Mouse (Mus musculus): Measurements from ENCODE around the gene Lifr. TPM values are rescaled to one million over a fixed set of nuclear protein-coding genes. Genes with fewer than 3 reads are reported as not detected.
A peak's percentile ranks its signal among the peaks of the same experiment; 100 is the strongest.

Gene Lifr
- total and polyA plus RNA-seq, 3 experiments = 16.8 to 62.9 (median 56.2) TPM

GRCm38 (mm10) chr15:7052117-7052516, 38.3 kb upstream of the Lifr start:
- DNase-seq = no peak
- peaks cover 3% of the 10 kb centered on the region; the same call in 1 of the 2 replicates for H3K36me3 ChIP-seq (ENCODE audit: control insufficient read depth, insufficient read depth, low read length)
- no peak overlapping the region for H3K27ac ChIP-seq
- no peak overlapping the region for H3K4me3 ChIP-seq
- no peaks in the 10 kb centered on the region for H3K79me2 ChIP-seq (replicated peaks; ENCODE audit: control insufficient read depth, insufficient read depth, low read length)
- intact Hi-C loops (cut with DNase I) = no loop called here
- TF ChIP-seq EP300 (IDR thresholded peaks at IDR 0.05; ENCODE audit: insufficient read depth, low read depth, low read length) (no peak), CTCF (IDR thresholded peaks at IDR 0.05) (no peak), POLR2A (IDR thresholded peaks at IDR 0.05; ENCODE audit: insufficient read depth, low read depth, low read length) (no peak)
- H3K4me1 ChIP-seq (ENCODE audit: control insufficient read depth, insufficient read depth, low read length) = peaks cover 8% of the 10 kb centered on the region
- H3K9ac ChIP-seq (ENCODE audit: low read depth, low read length) = no peak overlapping the region
- no peaks in the 10 kb centered on the region for H3K27me3 ChIP-seq (ENCODE audit: control insufficient read depth, insufficient read depth, low read length)
- WGBS = 88% methylated on average over 2 of the region's 2 CpGs

GRCm38 (mm10) chr15:7056851-7057250, 33.6 kb upstream of the Lifr start:
- no peak for DNase-seq
- intact Hi-C loops (cut with DNase I) = no loop called here
- TF ChIP-seq CTCF (IDR thresholded peaks at IDR 0.05) = no peak
- TF ChIP-seq POLR2A (IDR thresholded peaks at IDR 0.05; ENCODE audit: insufficient read depth, low read depth, low read length) = no peak
- no peak for TF ChIP-seq EP300 (IDR thresholded peaks at IDR 0.05; ENCODE audit: insufficient read depth, low read depth, low read length)
- H3K27me3 ChIP-seq (ENCODE audit: control insufficient read depth, insufficient read depth, low read length) = no peaks in the 10 kb centered on the region
- H3K9ac ChIP-seq (ENCODE audit: low read depth, low read length) = no peak overlapping the region
- no peak overlapping the region for H3K4me3 ChIP-seq
- no peak overlapping the region for H3K27ac ChIP-seq
- H3K79me2 ChIP-seq (replicated peaks; ENCODE audit: control insufficient read depth, insufficient read depth, low read length) = no peaks in the 10 kb centered on the region
- 35% methylated on average over 3 of the region's 3 CpGs for WGBS
- no peaks in the 10 kb centered on the region; the same call in 1 of the 2 replicates for H3K36me3 ChIP-seq (ENCODE audit: control insufficient read depth, insufficient read depth, low read length)
- peaks cover 2% of the 10 kb centered on the region for H3K4me1 ChIP-seq (ENCODE audit: control insufficient read depth, insufficient read depth, low read length)

- Histone ChIP-seq H3K9ac (ENCODE audit: low read depth, low read length) (no peak overlapping the region), H3K4me3 (no peak overlapping the region), H3K79me2 (replicated peaks; ENCODE audit: control insufficient read depth, insufficient read depth, low read length) (no peaks in the 10 kb centered on the region), H3K27ac (peak overlapping the region; percentile 72), H3K4me1 (ENCODE audit: control insufficient read depth, insufficient read depth, low read length) (peaks cover 2% of the 10 kb centered on the region), H3K36me3 (ENCODE audit: control insufficient read depth, insufficient read depth, low read length) (no peaks in the 10 kb centered on the region; the same call in 1 of the 2 replicates), H3K27me3 (ENCODE audit: control insufficient read depth, insufficient read depth, low read length) (no peaks in the 10 kb centered on the region)
- DNase-seq = no peak
- intact Hi-C loops (cut with DNase I) = no loop called here
- WGBS = 28% methylated on average over 2 of the region's 2 CpGs
- no peak for TF ChIP-seq POLR2A (IDR thresholded peaks at IDR 0.05; ENCODE audit: insufficient read depth, low read depth, low read length)
- no peak for TF ChIP-seq CTCF (IDR thresholded peaks at IDR 0.05)
- no peak for TF ChIP-seq EP300 (IDR thresholded peaks at IDR 0.05; ENCODE audit: insufficient read depth, low read depth, low read length)
Observed at GRCm38 (mm10) chr15:7060522-7060921, 29.9 kb upstream of the Lifr start.

GRCm38 (mm10) chr15:7061995-7062697, 28.3 kb upstream of the Lifr start:
- 76% methylated on average over 4 of the region's 4 CpGs for WGBS
- intact Hi-C loops (cut with DNase I) = no loop called here
- no peak for TF ChIP-seq CTCF (IDR thresholded peaks at IDR 0.05)

GRCm38 (mm10) chr15:7062698-7063009, 27.8 kb upstream of the Lifr start:
- DNase-seq = no peak
- no peak overlapping the region for H3K4me3 ChIP-seq
- 97% methylated on average over 1 of the region's 1 CpGs for WGBS
- no peak for TF ChIP-seq POLR2A (IDR thresholded peaks at IDR 0.05; ENCODE audit: insufficient read depth, low read depth, low read length)
- TF ChIP-seq CTCF (IDR thresholded peaks at IDR 0.05) = no peak
- no peak for TF ChIP-seq EP300 (IDR thresholded peaks at IDR 0.05; ENCODE audit: insufficient read depth, low read depth, low read length)
- intact Hi-C loops (cut with DNase I) = no loop called here
- no peak overlapping the region for H3K9ac ChIP-seq (ENCODE audit: low read depth, low read length)
- H3K36me3 ChIP-seq (ENCODE audit: control insufficient read depth, insufficient read depth, low read length) = no peaks in the 10 kb centered on the region; the same call in 1 of the 2 replicates
- H3K27ac ChIP-seq = no peak overlapping the region
- H3K4me1 ChIP-seq (ENCODE audit: control insufficient read depth, insufficient read depth, low read length) = no peaks in the 10 kb centered on the region
- no peaks in the 10 kb centered on the region for H3K79me2 ChIP-seq (replicated peaks; ENCODE audit: control insufficient read depth, insufficient read depth, low read length)
- no peaks in the 10 kb centered on the region for H3K27me3 ChIP-seq (ENCODE audit: control insufficient read depth, insufficient read depth, low read length)

More at GRCm38 (mm10) chr15:7061995-7062697, 28.3 kb upstream of the Lifr start:
- no peak for DNase-seq
- H3K4me3 ChIP-seq = no peak overlapping the region
- no peak overlapping the region for H3K9ac ChIP-seq (ENCODE audit: low read depth, low read length)
- no peak overlapping the region for H3K27ac ChIP-seq
- H3K4me1 ChIP-seq (ENCODE audit: control insufficient read depth, insufficient read depth, low read length) = no peaks in the 10 kb centered on the region
- H3K79me2 ChIP-seq (replicated peaks; ENCODE audit: control insufficient read depth, insufficient read depth, low read length) = no peaks in the 10 kb centered on the region
- H3K36me3 ChIP-seq (ENCODE audit: control insufficient read depth, insufficient read depth, low read length) = no peaks in the 10 kb centered on the region; the same call in 1 of the 2 replicates
- no peaks in the 10 kb centered on the region for H3K27me3 ChIP-seq (ENCODE audit: control insufficient read depth, insufficient read depth, low read length)

GRCm38 (mm10) chr15:7063521-7064240, 26.7 kb upstream of the Lifr start:
- WGBS = 69% methylated on average over 9 of the region's 9 CpGs

More at GRCm38 (mm10) chr15:7063521-7064240, 26.7 kb upstream of the Lifr start:
- Histone ChIP-seq H3K79me2 (replicated peaks; ENCODE audit: control insufficient read depth, insufficient read depth, low read length) (no peaks in the 10 kb centered on the region), H3K4me1 (ENCODE audit: control insufficient read depth, insufficient read depth, low read length) (no peaks in the 10 kb centered on the region), H3K4me3 (no peak overlapping the region), H3K27ac (no peak overlapping the region), H3K9ac (ENCODE audit: low read depth, low read length) (no peak overlapping the region), H3K27me3 (ENCODE audit: control insufficient read depth, insufficient read depth, low read length) (no peaks in the 10 kb centered on the region), H3K36me3 (ENCODE audit: control insufficient read depth, insufficient read depth, low read length) (no peaks in the 10 kb centered on the region; the same call in 1 of the 2 replicates)
- TF ChIP-seq CTCF (IDR thresholded peaks at IDR 0.05) (no peak), POLR2A (IDR thresholded peaks at IDR 0.05; ENCODE audit: insufficient read depth, low read depth, low read length) (no peak), EP300 (IDR thresholded peaks at IDR 0.05; ENCODE audit: insufficient read depth, low read depth, low read length) (no peak)
- intact Hi-C loops (cut with DNase I) = no loop called here
- no peak for DNase-seq

Data from heart, adult 2 months (tissue).